Mouse (Mus musculus): ENCODE measurements around the gene 5430402E10Rik.
"Not testable (repeated sequence)": the region's sequence is repeated elsewhere in the genome, so short reads cannot be mapped to it uniquely, and the experiment has no call there.

The 5430402E10Rik gene

DNA sequence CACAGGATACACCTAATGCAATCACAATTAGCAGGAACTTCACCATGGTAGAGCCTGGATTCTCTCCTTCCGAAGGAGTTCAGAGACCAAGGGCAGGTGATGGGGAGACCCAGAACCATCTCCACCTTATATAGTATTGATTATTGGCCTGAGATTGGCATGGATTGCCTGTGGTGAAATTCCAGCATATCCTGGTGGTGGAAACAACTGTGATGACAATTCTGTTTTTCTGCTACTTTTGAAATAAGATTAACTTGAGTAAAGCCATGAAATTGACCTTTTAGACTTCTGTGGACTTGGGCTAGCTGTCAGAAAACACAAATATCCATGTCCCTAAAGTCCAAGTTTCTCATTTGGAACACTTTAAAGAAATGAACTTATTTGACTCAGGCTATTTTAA lies at the start of gene 5430402E10Rik:
Gene 5430402E10Rik (minus strand): TSS at position 101 of the 400 bp plus-strand sequence.
- not testable (repeated sequence) for DNase-seq (ENCODE audit: low spot score)

DNA sequence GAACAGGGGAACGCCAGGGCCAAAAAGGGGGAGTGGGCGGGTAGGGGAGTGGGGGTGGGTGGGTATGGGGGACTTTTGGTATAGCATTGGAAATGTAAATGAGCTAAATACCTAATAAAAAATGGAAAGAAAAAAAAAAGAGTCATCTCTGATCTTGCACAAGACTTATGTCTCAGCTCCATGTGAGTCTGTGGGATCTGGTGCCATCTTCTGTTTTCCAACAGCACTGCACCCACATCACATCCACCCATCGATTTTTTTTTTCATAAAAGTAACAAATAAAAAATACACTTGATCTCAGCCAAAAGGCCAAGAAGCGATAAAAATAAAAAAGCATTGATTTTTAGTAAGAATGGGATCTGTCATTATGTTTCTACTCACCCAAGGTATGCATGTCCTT lies 44.8 kb downstream of the 5430402E10Rik start:
- not testable (repeated sequence) for DNase-seq (ENCODE audit: low spot score)
